ENCODE assay signal across 26 mouse cellular contexts in genomic region chr5:128404223-128404622, GRCm38 (mm10). TPM values are rescaled to one million over a fixed set of nuclear protein-coding genes. Genes with fewer than 3 reads are reported as not detected.
A peak's percentile ranks its signal among the peaks of the same experiment; 100 is the strongest.
DNase-seq lines count a peak whose midpoint lies in the region; ATAC-seq and TF ChIP-seq lines count a peak whose summit lies in the region.
"Had no signal": no experiment of that assay in that cellular context is flagged by ENCODE, and none has a peak within 500 bp of the region (broad histone marks: within the 10 kb centered on the region; RNA-seq: fewer than 3 reads in every experiment).

No protein-coding gene starts in this region.

- DNase-seq in layer of hippocampus, adult 2 months (ENCODE audit: low spot score in 2 of 2): no peak
- DNase-seq in layer of hippocampus, adult 18-20 months (ENCODE audit: low spot score in 2 of 2): no peak
- no peak for DNase-seq in lung, postnatal 0 days (ENCODE audit: low spot score)
- DNase-seq in lung, postnatal 25 days (ENCODE audit: low spot score): no peak
- DNase-seq in ES-CJ7 (ENCODE audit: low read depth, low spot score): peak; percentile 34
- no peak for DNase-seq in cerebellum, postnatal 4 days (ENCODE audit: low spot score in 2 of 2)
- DNase-seq: adrenal gland, postnatal 10 days; adrenal gland, postnatal 36 days; cerebellum, adult 18-20 months; cerebellum, adult 9-10 months; cerebellum, postnatal 14 days; gastrocnemius, adult 2 months; gastrocnemius, postnatal 14 days; heart, adult 11 months had no signal

- TF ChIP-seq CTCF in layer of hippocampus, adult 2 months (conservative IDR thresholded peaks at IDR 0.05): peak; percentile 36
- TF ChIP-seq CTCF in lung, postnatal 0 days (IDR thresholded peaks at IDR 0.05): peak; percentile 9; the same call in 1 of the 2 replicates
- peak; percentile 56 for TF ChIP-seq CTCF in E14TG2a.4 (conservative IDR thresholded peaks at IDR 0.05; ENCODE audit: low read length)

- H3K4me2 ChIP-seq in lung, postnatal 0 days (replicated peaks; ENCODE audit: low read depth, low read length): no peak overlapping the region
- H3K4me2 ChIP-seq: embryonic facial prominence, embryonic 12.5 days; embryonic facial prominence, embryonic 15.5 days; heart, embryonic 11.5 days; hindbrain, embryonic 12.5 days had no signal

- H3K4me3 ChIP-seq in layer of hippocampus, adult 2 months: no peak overlapping the region
- no peak overlapping the region for H3K4me3 ChIP-seq in lung, postnatal 0 days (ENCODE audit: low read depth, low read length)
- no peak overlapping the region; the same call in 1 of the 2 replicates for H3K4me3 ChIP-seq in E14TG2a.4 (replicated peaks; ENCODE audit: low read length)
- H3K4me3 ChIP-seq: embryonic facial prominence, embryonic 12.5 days; embryonic facial prominence, embryonic 15.5 days; gastrocnemius, adult 2 months; hindbrain, embryonic 12.5 days had no signal

- WGBS in lung, postnatal 0 days: 86% methylated on average over 3 of the region's 3 CpGs

- H3K27ac ChIP-seq in layer of hippocampus, adult 2 months: no peak overlapping the region
- H3K27ac ChIP-seq in lung, postnatal 0 days (ENCODE audit: low read length): no peak overlapping the region
- H3K27ac ChIP-seq: embryonic facial prominence, embryonic 12.5 days; embryonic facial prominence, embryonic 15.5 days; gastrocnemius, adult 2 months; hindbrain, embryonic 12.5 days had no signal

- H3K9me3 ChIP-seq in lung, postnatal 0 days (ENCODE audit: low read length): no peaks in the 10 kb centered on the region
- H3K9me3 ChIP-seq in E14TG2a.4 (ENCODE audit: low read length): no peaks in the 10 kb centered on the region
- H3K9me3 ChIP-seq: embryonic facial prominence, embryonic 12.5 days; embryonic facial prominence, embryonic 15.5 days had no signal

- no peaks in the 10 kb centered on the region for H3K36me3 ChIP-seq in lung, postnatal 0 days (ENCODE audit: insufficient read depth, low read length)
- no peaks in the 10 kb centered on the region for H3K36me3 ChIP-seq in E14TG2a.4 (ENCODE audit: insufficient read depth, low read length)
- H3K36me3 ChIP-seq: embryonic facial prominence, embryonic 12.5 days; embryonic facial prominence, embryonic 15.5 days; hindbrain, embryonic 12.5 days had no signal

- no peaks in the 10 kb centered on the region for H3K27me3 ChIP-seq in lung, postnatal 0 days (replicated peaks; ENCODE audit: insufficient read depth, low read length)
- no peaks in the 10 kb centered on the region for H3K27me3 ChIP-seq in E14TG2a.4 (ENCODE audit: insufficient read depth, low read length)
- H3K27me3 ChIP-seq: embryonic facial prominence, embryonic 12.5 days; embryonic facial prominence, embryonic 15.5 days; hindbrain, embryonic 12.5 days had no signal

- ATAC-seq in lung, postnatal 0 days: no peak
- no peak for ATAC-seq in CD4-positive, CD25-positive, alpha-beta regulatory T cell, adult 4 months
- ATAC-seq: forebrain, embryonic 14.5 days had no signal

- no peaks in the 10 kb centered on the region for H3K4me1 ChIP-seq in lung, postnatal 0 days (ENCODE audit: insufficient read depth, low read depth, low read length)
- peaks cover 12% of the 10 kb centered on the region for H3K4me1 ChIP-seq in E14TG2a.4 (replicated peaks; ENCODE audit: low read depth, low read length)
- H3K4me1 ChIP-seq: embryonic facial prominence, embryonic 12.5 days; embryonic facial prominence, embryonic 15.5 days; hindbrain, embryonic 12.5 days had no signal

- no peak overlapping the region for H3K9ac ChIP-seq in lung, postnatal 0 days (replicated peaks; ENCODE audit: low read depth)
- H3K9ac ChIP-seq: embryonic facial prominence, embryonic 12.5 days; embryonic facial prominence, embryonic 15.5 days; hindbrain, embryonic 12.5 days had no signal

- no peak for TF ChIP-seq EP300 in lung, postnatal 0 days (IDR thresholded peaks at IDR 0.05)

RNA-seq across cellular contexts. Expression of gene Tmem132d, which starts 28.7 kb away (rescaled TPM):
- 10 to 100 TPM; 16.8 to 17.9 TPM for total RNA-seq in layer of hippocampus, adult 2 months (2021)
- total RNA-seq in layer of hippocampus, adult 18-20 months (2021): 10 to 100 TPM; 20.0 to 20.1 TPM
- 1.6 and 1.7 TPM in 2 replicates for polyA plus RNA-seq in lung, postnatal 0 days (2015; fragmentation: Nextera tagmentation; extraction: Ambion mirVana)
- not detected for polyA plus RNA-seq in CD4-positive, CD25-positive, alpha-beta regulatory T cell, adult 4 months (2017; shearing (Covaris generic))
- total RNA-seq: common myeloid progenitor, adult 5-6 weeks; heart, adult 8-10 months; hematopoietic stem cell, adult 5-6 weeks; MEL had no signal
- polyA plus RNA-seq: C2C12 had no signal
